Mouse (Mus musculus) limb, embryonic 13.5 days (tissue): ENCODE measurements around the gene Sv2a. TPM values are rescaled to one million over a fixed set of nuclear protein-coding genes. Genes with fewer than 3 reads are reported as not detected.
A peak's percentile ranks its signal among the peaks of the same experiment; 100 is the strongest.

Source experiments
- ATAC-seq: fragments of 200-750 bp; cut with Nextera tagmentation; 2 replicates; pipeline ENCODE4 v1.8.0; 2017; ENCODE audit warnings: low read depth, moderate number of reproducible peaks, moderate TSS enrichment; ENCODE audit not compliant: low FRiP score
- H3K27ac ChIP-seq: fragments of 300-500 bp; sonication (generic); 2 replicates; pipeline ENCODE4 v1.5.1; 2015; ENCODE audit warnings: inconsistent platforms, mild to moderate bottlenecking, moderate library complexity
- H3K27me3 ChIP-seq: fragments of 300-500 bp; sonication (generic); 2 replicates; pipeline ENCODE4 v1.6.1; 2015; ENCODE audit warnings: mild to moderate bottlenecking, inconsistent platforms
- H3K36me3 ChIP-seq: fragments of 300-500 bp; sonication (generic); 2 replicates; pipeline ENCODE4 v1.6.1; 2015; ENCODE audit warnings: inconsistent platforms, mild to moderate bottlenecking, moderate library complexity
- H3K4me1 ChIP-seq: fragments of 300-500 bp; sonication (generic); 2 replicates; pipeline ENCODE4 v1.6.1; 2015; ENCODE audit warnings: inconsistent platforms
- H3K4me2 ChIP-seq: fragments of 300-500 bp; sonication (generic); replicated peaks from 2 replicates; pipeline ENCODE4 v1.6.1; 2015; ENCODE audit warnings: inconsistent platforms, mild to moderate bottlenecking, moderate library complexity
- H3K4me3 ChIP-seq: fragments of 300-500 bp; sonication (generic); 2 replicates; pipeline ENCODE4 v1.5.1; 2015; ENCODE audit warnings: moderate library complexity, mild to moderate bottlenecking, inconsistent platforms
- H3K9ac ChIP-seq: fragments of 300-500 bp; sonication (generic); 2 replicates; pipeline ENCODE4 v1.6.1; 2015; ENCODE audit warnings: mild to moderate bottlenecking, inconsistent platforms
- H3K9me3 ChIP-seq: fragments of 300-500 bp; sonication (generic); 2 replicates; pipeline ENCODE4 v1.6.1; 2016; ENCODE audit warnings: inconsistent platforms
- WGBS: fragments of 180-500 bp; shearing (Covaris S2); methylation state at CpG from one replicate; pipeline ENCODE4 v1.1.7; 2015; 5-methylcytosine and 5-hydroxymethylcytosine counted together
- polyA plus RNA-seq: library from polyadenylated mRNA; unstranded; fragments of >200 nt; fragmentation: Nextera tagmentation; extraction: Ambion mirVana; gene quantifications from 2 replicates; pipeline ENCODE4 v1.2.1, GENCODE M21; 2015

Gene Sv2a
- polyA plus RNA-seq: 4.6 and 7.8 TPM in 2 replicates

- Histone ChIP-seq H3K4me2 (peak within 1 kb of the TSS; percentile 87), H3K27ac (0 out of 2 replicates have a peak within 1 kb of the TSS, but pooled peaks have one; percentile 15), H3K4me3 (peak within 1 kb of the TSS; percentile 61), H3K9me3 (no peaks in the 10 kb centered on the region), H3K9ac (peak within 1 kb of the TSS; percentile 81), H3K36me3 (peaks cover 34% of the 10 kb centered on the region), H3K27me3 (no peaks in the 10 kb centered on the region), H3K4me1 (peaks cover 24% of the 10 kb centered on the region)
- ATAC-seq: peak; percentile 12; the same call in 1 of the 2 replicates
- 1% methylated on average over 14 of the region's 23 CpGs for WGBS
Observed at GRCm38 (mm10) chr3:96180727-96181477, at the start of gene Sv2a. Gene Sv2a (plus strand): TSS chr3:96181151.

GRCm38 (mm10) chr3:96132478-96132877, 48.5 kb upstream of the Sv2a start:
- Histone ChIP-seq H3K4me2 (no peak overlapping the region), H3K4me3 (no peak overlapping the region), H3K4me1 (0 out of 2 replicates have a peak, but pooled peaks cover 7% of the 10 kb centered on the region), H3K9ac (no peak overlapping the region), H3K27me3 (no peaks in the 10 kb centered on the region), H3K27ac (no peak overlapping the region), H3K9me3 (no peaks in the 10 kb centered on the region), H3K36me3 (peaks cover 14% of the 10 kb centered on the region)
- ATAC-seq: no peak
- 92% methylated on average over 3 of the region's 3 CpGs for WGBS

GRCm38 (mm10) chr3:96133327-96133905, 47.5 kb upstream of the Sv2a start:
- ATAC-seq: no peak

GRCm38 (mm10) chr3:96135011-96135410, 45.9 kb upstream of the Sv2a start:
- no peak for ATAC-seq
- Histone ChIP-seq H3K4me1 (0 out of 2 replicates have a peak, but pooled peaks cover 4% of the 10 kb centered on the region), H3K4me2 (no peak overlapping the region), H3K36me3 (peaks cover 28% of the 10 kb centered on the region), H3K9me3 (no peaks in the 10 kb centered on the region), H3K27me3 (no peaks in the 10 kb centered on the region), H3K27ac (no peak overlapping the region), H3K9ac (no peak overlapping the region), H3K4me3 (no peak overlapping the region)
- 72% methylated on average over 3 of the region's 3 CpGs for WGBS

More at GRCm38 (mm10) chr3:96133327-96133905, 47.5 kb upstream of the Sv2a start:
- H3K4me2 ChIP-seq: no peak overlapping the region
- H3K36me3 ChIP-seq: peaks cover 20% of the 10 kb centered on the region
- 0 out of 2 replicates have a peak, but pooled peaks cover 4% of the 10 kb centered on the region for H3K4me1 ChIP-seq
- no peak overlapping the region for H3K9ac ChIP-seq
- H3K9me3 ChIP-seq: no peaks in the 10 kb centered on the region
- no peak overlapping the region for H3K27ac ChIP-seq
- no peaks in the 10 kb centered on the region for H3K27me3 ChIP-seq
- H3K4me3 ChIP-seq: no peak overlapping the region
- WGBS: 69% methylated on average over 11 of the region's 11 CpGs

GRCm38 (mm10) chr3:96147950-96148349, 33.0 kb upstream of the Sv2a start:
- no peak overlapping the region for H3K9ac ChIP-seq
- no peak overlapping the region for H3K27ac ChIP-seq
- no peaks in the 10 kb centered on the region for H3K27me3 ChIP-seq
- H3K36me3 ChIP-seq: peaks cover 46% of the 10 kb centered on the region
- 24% methylated on average over 5 of the region's 5 CpGs for WGBS
- H3K4me3 ChIP-seq: no peak overlapping the region
- ATAC-seq: no peak
- no peaks in the 10 kb centered on the region for H3K4me1 ChIP-seq
- no peak overlapping the region for H3K4me2 ChIP-seq
- no peaks in the 10 kb centered on the region for H3K9me3 ChIP-seq

GRCm38 (mm10) chr3:96151836-96152235, 29.1 kb upstream of the Sv2a start:
- Histone ChIP-seq H3K4me2 (no peak overlapping the region), H3K27me3 (no peaks in the 10 kb centered on the region), H3K4me1 (no peaks in the 10 kb centered on the region), H3K4me3 (no peak overlapping the region), H3K9me3 (no peaks in the 10 kb centered on the region), H3K9ac (no peak overlapping the region), H3K27ac (no peak overlapping the region), H3K36me3 (peaks cover 59% of the 10 kb centered on the region)
- WGBS: 91% methylated on average over 7 of the region's 7 CpGs
- ATAC-seq: no peak

GRCm38 (mm10) chr3:96152611-96153010, 28.3 kb upstream of the Sv2a start:
- H3K4me1 ChIP-seq: no peaks in the 10 kb centered on the region
- no peaks in the 10 kb centered on the region for H3K27me3 ChIP-seq
- no peak for ATAC-seq
- no peak overlapping the region for H3K9ac ChIP-seq
- 97% methylated on average over 5 of the region's 5 CpGs for WGBS
- peaks cover 64% of the 10 kb centered on the region for H3K36me3 ChIP-seq
- H3K4me2 ChIP-seq: no peak overlapping the region
- H3K4me3 ChIP-seq: no peak overlapping the region
- no peaks in the 10 kb centered on the region for H3K9me3 ChIP-seq
- H3K27ac ChIP-seq: no peak overlapping the region

- Histone ChIP-seq H3K9me3 (no peaks in the 10 kb centered on the region), H3K27ac (no peak overlapping the region), H3K9ac (no peak overlapping the region), H3K36me3 (peaks cover 60% of the 10 kb centered on the region), H3K4me1 (peaks cover 12% of the 10 kb centered on the region), H3K4me2 (no peak overlapping the region), H3K27me3 (no peaks in the 10 kb centered on the region), H3K4me3 (no peak overlapping the region)
- ATAC-seq: no peak
- 79% methylated on average over 8 of the region's 8 CpGs for WGBS
Observed at GRCm38 (mm10) chr3:96155501-96155900, 25.4 kb upstream of the Sv2a start.

GRCm38 (mm10) chr3:96159820-96160219, 21.1 kb upstream of the Sv2a start:
- Histone ChIP-seq H3K9ac (peak overlapping the region; percentile 79), H3K4me2 (peak overlapping the region; percentile 85), H3K9me3 (no peaks in the 10 kb centered on the region), H3K27me3 (no peaks in the 10 kb centered on the region), H3K27ac (peak overlapping the region; percentile 91; the same call in 1 of the 2 replicates), H3K4me1 (peaks cover 26% of the 10 kb centered on the region), H3K4me3 (no peak overlapping the region), H3K36me3 (peaks cover 18% of the 10 kb centered on the region)
- 72% methylated on average over 4 of the region's 4 CpGs for WGBS
- ATAC-seq: no peak

- peak overlapping the region; percentile 62 for H3K4me3 ChIP-seq
- no peak for ATAC-seq
Observed at GRCm38 (mm10) chr3:96160222-96160802, 20.6 kb upstream of the Sv2a start.

GRCm38 (mm10) chr3:96160803-96161516, 20.0 kb upstream of the Sv2a start:
- Histone ChIP-seq H3K4me1 (peaks cover 26% of the 10 kb centered on the region), H3K27ac (peak overlapping the region; percentile 91), H3K36me3 (peaks cover 11% of the 10 kb centered on the region), H3K4me2 (peak overlapping the region; percentile 85), H3K9ac (peak overlapping the region; percentile 79), H3K27me3 (no peaks in the 10 kb centered on the region), H3K4me3 (peak overlapping the region; percentile 62), H3K9me3 (no peaks in the 10 kb centered on the region)
- peak; percentile 84 for ATAC-seq
- WGBS: under 1% methylated on average over 12 of the region's 12 CpGs

More at GRCm38 (mm10) chr3:96160222-96160802, 20.6 kb upstream of the Sv2a start:
- Histone ChIP-seq H3K9ac (peak overlapping the region; percentile 79), H3K9me3 (no peaks in the 10 kb centered on the region), H3K4me2 (peak overlapping the region; percentile 85), H3K4me1 (peaks cover 26% of the 10 kb centered on the region), H3K36me3 (peaks cover 17% of the 10 kb centered on the region), H3K27ac (peak overlapping the region; percentile 91), H3K27me3 (no peaks in the 10 kb centered on the region)
- 34% methylated on average over 4 of the region's 4 CpGs for WGBS
